Mouse (Mus musculus) ES-Bruce4 (cell line): ENCODE results near the gene Fgfr2.

Experiments used
- CTCF ChIP-seq: IDR thresholded peaks from one replicate; pipeline ENCODE4 v1.8.1; 2011; ENCODE audit warnings: low read depth, low read length
- EP300 ChIP-seq: IDR thresholded peaks from 2 replicates; pipeline ENCODE4 v1.6.1; 2011; ENCODE audit warnings: low read depth, low read length; ENCODE audit not compliant: insufficient read depth

DNA sequence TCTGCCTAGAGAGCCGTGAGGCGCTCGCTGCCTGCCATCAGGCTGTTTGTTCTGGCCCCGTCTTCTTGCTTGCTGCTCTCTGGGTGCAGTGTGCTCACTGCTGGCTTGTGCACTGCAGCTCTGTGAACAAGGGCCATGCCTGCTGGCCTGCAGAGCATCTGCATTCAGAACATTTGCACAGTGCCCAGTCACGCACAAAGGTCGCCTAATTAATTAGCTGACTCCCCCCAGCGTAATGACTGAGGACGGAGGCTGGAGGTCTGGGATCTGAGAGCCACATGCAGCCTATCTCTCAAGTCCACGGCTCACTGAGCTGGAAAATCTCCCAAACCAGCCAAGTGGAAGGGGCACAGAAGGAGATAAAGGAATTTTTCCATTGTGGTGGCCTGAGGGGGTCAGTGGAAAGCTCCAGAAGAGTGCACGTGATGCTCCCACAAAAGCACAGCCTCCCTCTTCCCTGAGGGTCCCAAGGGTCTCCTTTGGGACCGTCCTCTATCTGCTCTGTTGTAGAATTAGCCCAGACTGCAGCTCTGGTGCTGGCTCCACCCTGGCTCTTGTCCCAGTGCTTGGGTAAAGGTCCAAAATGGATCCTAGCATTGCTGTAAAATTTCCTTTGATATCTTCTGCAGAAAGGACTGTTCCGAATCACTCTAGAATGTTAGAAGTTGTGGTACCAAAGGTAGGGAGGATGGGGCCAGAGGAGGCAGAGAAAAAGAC is 2285.1 kb downstream of the Fgfr2 start:
- TF ChIP-seq EP300 (no peak), CTCF (no peak)
